Mouse (Mus musculus) embryo, embryonic 10 days (tissue): ENCODE results near the gene Elof1.
"Not testable (repeated sequence)": the region's sequence is repeated elsewhere in the genome, so short reads cannot be mapped to it uniquely, and the experiment has no call there.

Experiments
- DNase-seq: peaks from one replicate; pipeline ENCODE4 v3.0.0-alpha.2; 2015; ENCODE audit warnings: low spot score

Elof1 gene

GRCm38 (mm10) chr9:22116740-22117426 lies at the start of gene Elof1:
TSS of gene Elof1 (minus strand) at chr9:22117172.
- DNase-seq = peak; percentile 99

GRCm38 (mm10) chr9:22166686-22167085 lies 49.7 kb upstream of the Elof1 start:
- DNase-seq = no peak

- no peak for DNase-seq
Observed at GRCm38 (mm10) chr9:22165964-22166363, 49.0 kb upstream of the Elof1 start.

GRCm38 (mm10) chr9:22164711-22165668 lies 48.0 kb upstream of the Elof1 start:
- peak; percentile 74 for DNase-seq

GRCm38 (mm10) chr9:22162912-22163311 lies 45.9 kb upstream of the Elof1 start:
- DNase-seq = no peak

- DNase-seq = no peak
Observed at GRCm38 (mm10) chr9:22162305-22162704, 45.3 kb upstream of the Elof1 start.

- DNase-seq = no peak
Observed at GRCm38 (mm10) chr9:22161299-22161698, 44.3 kb upstream of the Elof1 start.

- no peak for DNase-seq
Observed at GRCm38 (mm10) chr9:22157516-22158265, 40.7 kb upstream of the Elof1 start.

- DNase-seq = peak; percentile 99
Observed at GRCm38 (mm10) chr9:22156497-22157245, 39.7 kb upstream of the Elof1 start, which contains the start of gene Pigyl. TSS of gene Pigyl (plus strand) at chr9:22156846.

- DNase-seq = peak; percentile 81
Observed at GRCm38 (mm10) chr9:22155614-22156013, 38.6 kb upstream of the Elof1 start.

- DNase-seq = no peak
Observed at GRCm38 (mm10) chr9:22153810-22154209, 36.8 kb upstream of the Elof1 start.

GRCm38 (mm10) chr9:22150946-22151345 lies 34.0 kb upstream of the Elof1 start:
- no peak for DNase-seq

- DNase-seq = not testable (repeated sequence)
Observed at GRCm38 (mm10) chr9:22150249-22150693, 33.3 kb upstream of the Elof1 start.

- DNase-seq = no peak
Observed at GRCm38 (mm10) chr9:22149426-22150248, 32.7 kb upstream of the Elof1 start.

- no peak for DNase-seq
Observed at GRCm38 (mm10) chr9:22144304-22144965, 27.5 kb upstream of the Elof1 start.

GRCm38 (mm10) chr9:22143108-22144037 lies 26.4 kb upstream of the Elof1 start:
- DNase-seq = peak; percentile 87

GRCm38 (mm10) chr9:22139746-22140145 lies 22.8 kb upstream of the Elof1 start:
- no peak for DNase-seq

- peak; percentile 57 for DNase-seq
Observed at GRCm38 (mm10) chr9:22138480-22138879, 21.5 kb upstream of the Elof1 start.
